Mouse (Mus musculus): ENCODE measurements around the gene Tspan5.

GRCm38 (mm10) chr3:138861589-138861988 is 119.6 kb downstream of the Tspan5 start:
- TF ChIP-seq CTCF (IDR thresholded peaks at IDR 0.05; ENCODE audit: insufficient read depth, low read length) (no peak), POLR2A (IDR thresholded peaks at IDR 0.05; ENCODE audit: borderline replicate concordance, extremely low read depth, low read depth, low read length) (no peak)

All from lung, adult 2 months (tissue).